Mouse (Mus musculus): ENCODE results near the gene Madcam1.
A peak's percentile ranks its signal among the peaks of the same experiment; 100 is the strongest.

Madcam1 gene

GRCm38 (mm10) chr10:79668076-79668475 lies 3.7 kb downstream of the Madcam1 start:
- DNase-seq (ENCODE audit: low read depth, low spot score) = no peak

- peak; percentile 98 for DNase-seq (ENCODE audit: low read depth, low spot score)
These were observed 4.6 kb downstream of the Madcam1 start, which contains the start of gene Tpgs1 for GRCm38 (mm10) chr10:79668771-79669575. TSS of gene Tpgs1 (plus strand) at chr10:79669369.

- peak; percentile 83 for DNase-seq (ENCODE audit: low read depth, low spot score)
These were observed 5.3 kb downstream of the Madcam1 start for GRCm38 (mm10) chr10:79669576-79670057.

GRCm38 (mm10) chr10:79670071-79670888 lies 5.9 kb downstream of the Madcam1 start:
- DNase-seq (ENCODE audit: low read depth, low spot score) = no peak

- DNase-seq (ENCODE audit: low read depth, low spot score) = no peak
These were observed 7.2 kb downstream of the Madcam1 start for GRCm38 (mm10) chr10:79671396-79672087.

- DNase-seq (ENCODE audit: low read depth, low spot score) = peak; percentile 23
These were observed 7.7 kb downstream of the Madcam1 start for GRCm38 (mm10) chr10:79672088-79672455.

GRCm38 (mm10) chr10:79673054-79673453 lies 8.7 kb downstream of the Madcam1 start:
- no peak for DNase-seq (ENCODE audit: low read depth, low spot score)

- no peak for DNase-seq (ENCODE audit: low read depth, low spot score)
These were observed 11.1 kb downstream of the Madcam1 start for GRCm38 (mm10) chr10:79675346-79676035.

GRCm38 (mm10) chr10:79680606-79681495 lies 16.5 kb downstream of the Madcam1 start:
- DNase-seq (ENCODE audit: low read depth, low spot score) = no peak

- peak; percentile 100 for DNase-seq (ENCODE audit: low read depth, low spot score)
These were observed 17.4 kb downstream of the Madcam1 start, which contains the start of gene Cdc34 for GRCm38 (mm10) chr10:79681591-79682245. TSS of gene Cdc34 (plus strand) at chr10:79682195.

GRCm38 (mm10) chr10:79682551-79682915 lies 18.2 kb downstream of the Madcam1 start:
- DNase-seq (ENCODE audit: low read depth, low spot score) = peak; percentile 63

GRCm38 (mm10) chr10:79682916-79683582 lies 18.7 kb downstream of the Madcam1 start:
- DNase-seq (ENCODE audit: low read depth, low spot score) = peak; percentile 68

- no peak for DNase-seq (ENCODE audit: low read depth, low spot score)
These were observed 19.6 kb downstream of the Madcam1 start for GRCm38 (mm10) chr10:79683726-79684640.

- no peak for DNase-seq (ENCODE audit: low read depth, low spot score)
These were observed 20.6 kb downstream of the Madcam1 start for GRCm38 (mm10) chr10:79684770-79685600.

- no peak for DNase-seq (ENCODE audit: low read depth, low spot score)
These were observed 21.9 kb downstream of the Madcam1 start for GRCm38 (mm10) chr10:79686219-79686618.

GRCm38 (mm10) chr10:79686691-79687090 lies 22.3 kb downstream of the Madcam1 start:
- no peak for DNase-seq (ENCODE audit: low read depth, low spot score)

- DNase-seq (ENCODE audit: low read depth, low spot score) = no peak
These were observed 23.2 kb downstream of the Madcam1 start for GRCm38 (mm10) chr10:79687513-79687912.
